Mouse (Mus musculus) heart, embryonic 10.5 days (tissue): Measurements from ENCODE around the gene Psmb11. TPM values are rescaled to one million over a fixed set of nuclear protein-coding genes. Genes with fewer than 3 reads are reported as not detected.
"Not testable (repeated sequence)": the region's sequence is repeated elsewhere in the genome, so short reads cannot be mapped to it uniquely, and the experiment has no call there.

Experiments
- DNase-seq: peaks from one replicate; pipeline ENCODE4 v3.0.0-alpha.2; 2017; ENCODE audit warnings: low spot score
- H3K27ac ChIP-seq: fragments of 300-500 bp; sonication (generic); 2 replicates; pipeline ENCODE4 v1.5.1; 2016; ENCODE audit warnings: mild to moderate bottlenecking
- H3K27me3 ChIP-seq: fragments of 300-500 bp; sonication (generic); 2 replicates; pipeline ENCODE4 v1.6.1; 2016; ENCODE audit warnings: mild to moderate bottlenecking; ENCODE audit not compliant: poor library complexity, insufficient read depth, severe bottlenecking
- H3K36me3 ChIP-seq: fragments of 300-500 bp; sonication (generic); 2 replicates; pipeline ENCODE4 v1.6.1; 2016; ENCODE audit warnings: mild to moderate bottlenecking, moderate library complexity
- H3K4me1 ChIP-seq: fragments of 300-500 bp; sonication (generic); 2 replicates; pipeline ENCODE4 v1.6.1; 2016; ENCODE audit warnings: mild to moderate bottlenecking
- H3K4me3 ChIP-seq: fragments of 300-500 bp; sonication (generic); 2 replicates; pipeline ENCODE4 v1.5.1; 2016; ENCODE audit warnings: mild to moderate bottlenecking, moderate library complexity
- H3K9me3 ChIP-seq: fragments of 300-500 bp; sonication (generic); 2 replicates; pipeline ENCODE4 v1.6.1; 2016; ENCODE audit warnings: mild to moderate bottlenecking, moderate library complexity
- WGBS: fragments of 180-500 bp; shearing (Covaris S2); methylation state at CpG from one replicate; pipeline ENCODE4 v1.1.7; 2016; 5-methylcytosine and 5-hydroxymethylcytosine counted together
- polyA plus RNA-seq: library from polyadenylated mRNA; unstranded; fragments of >200 nt; fragmentation: Nextera tagmentation; extraction: Ambion mirVana; gene quantifications from 2 replicates; pipeline ENCODE4 v1.2.1, GENCODE M21; 2016

The Psmb11 gene
- polyA plus RNA-seq, 1 experiment from 2014 or later, result not detected

- H3K27me3 ChIP-seq, result no peaks in the 10 kb centered on the region
- WGBS, result 82% methylated on average over 4 of the region's 4 CpGs
- no peaks in the 10 kb centered on the region for H3K9me3 ChIP-seq
- H3K36me3 ChIP-seq, result peaks cover 25% of the 10 kb centered on the region
- DNase-seq, result no peak
- peaks cover 9% of the 10 kb centered on the region for H3K4me1 ChIP-seq
- H3K4me3 ChIP-seq, result no peak overlapping the region
- H3K27ac ChIP-seq, result no peak overlapping the region
These were observed 12.0 kb upstream of the Psmb11 start for GRCm38 (mm10) chr14:54609245-54609644.

GRCm38 (mm10) chr14:54609962-54610361 is 11.3 kb upstream of the Psmb11 start:
- H3K36me3 ChIP-seq, result peaks cover 32% of the 10 kb centered on the region
- H3K9me3 ChIP-seq, result no peaks in the 10 kb centered on the region
- WGBS, result 71% methylated on average over 4 of the region's 4 CpGs
- DNase-seq, result no peak
- H3K27ac ChIP-seq, result no peak overlapping the region
- peaks cover 9% of the 10 kb centered on the region for H3K4me1 ChIP-seq
- no peak overlapping the region for H3K4me3 ChIP-seq
- H3K27me3 ChIP-seq, result no peaks in the 10 kb centered on the region

GRCm38 (mm10) chr14:54610648-54611047 is 10.6 kb upstream of the Psmb11 start:
- Histone ChIP-seq H3K27me3 (no peaks in the 10 kb centered on the region), H3K9me3 (no peaks in the 10 kb centered on the region), H3K4me1 (peaks cover 6% of the 10 kb centered on the region), H3K36me3 (peaks cover 39% of the 10 kb centered on the region), H3K27ac (no peak overlapping the region), H3K4me3 (no peak overlapping the region)
- DNase-seq, result no peak
- WGBS, result 75% methylated on average over 6 of the region's 6 CpGs

- WGBS, result 92% methylated on average over 15 of the region's 16 CpGs
- H3K4me3 ChIP-seq, DNase-seq, H3K27ac ChIP-seq, H3K9me3 ChIP-seq, H3K27me3 ChIP-seq: not testable (repeated sequence)
- H3K36me3 ChIP-seq, result peaks cover 48% of the 10 kb centered on the region
- H3K4me1 ChIP-seq, result peaks cover 11% of the 10 kb centered on the region; the same call in 1 of the 2 replicates
These were observed 7.1 kb upstream of the Psmb11 start for GRCm38 (mm10) chr14:54614130-54614529.

GRCm38 (mm10) chr14:54616226-54616825 is 4.9 kb upstream of the Psmb11 start:
- Histone ChIP-seq H3K27ac (no peak overlapping the region), H3K36me3 (peaks cover 44% of the 10 kb centered on the region), H3K27me3 (no peaks in the 10 kb centered on the region), H3K4me3 (no peak overlapping the region), H3K9me3 (no peaks in the 10 kb centered on the region), H3K4me1 (peaks cover 11% of the 10 kb centered on the region; the same call in 1 of the 2 replicates)
- DNase-seq, result no peak
- WGBS, result 91% methylated on average over 16 of the region's 16 CpGs

- H3K36me3 ChIP-seq, result peaks cover 38% of the 10 kb centered on the region
- peak overlapping the region; percentile 95 for H3K27ac ChIP-seq
- H3K4me1 ChIP-seq, result peaks cover 11% of the 10 kb centered on the region; the same call in 1 of the 2 replicates
- H3K27me3 ChIP-seq, result no peaks in the 10 kb centered on the region
- peak overlapping the region; percentile 92 for H3K4me3 ChIP-seq
- H3K9me3 ChIP-seq, result no peaks in the 10 kb centered on the region
- WGBS, result 2% methylated on average over 38 of the region's 38 CpGs
- DNase-seq, result no peak
These were observed 3.9 kb upstream of the Psmb11 start for GRCm38 (mm10) chr14:54617152-54617896.

- H3K9me3 ChIP-seq, result no peaks in the 10 kb centered on the region
- no peaks in the 10 kb centered on the region for H3K27me3 ChIP-seq
- peaks cover 33% of the 10 kb centered on the region for H3K36me3 ChIP-seq
- peak within 1 kb of the TSS; percentile 92 for H3K4me3 ChIP-seq
- peaks cover 11% of the 10 kb centered on the region; the same call in 1 of the 2 replicates for H3K4me1 ChIP-seq
- DNase-seq, result peak; percentile 96
- under 1% methylated on average over 25 of the region's 25 CpGs for WGBS
- peak within 1 kb of the TSS; percentile 95 for H3K27ac ChIP-seq
These were observed 3.3 kb upstream of the Psmb11 start, which contains the start of gene Psmb5 for GRCm38 (mm10) chr14:54617897-54618365. TSS of gene Psmb5 (minus strand) at chr14:54618022.

- 80% methylated on average over 6 of the region's 6 CpGs for WGBS
- H3K27ac ChIP-seq, result no peak overlapping the region
These were observed 2.1 kb downstream of the Psmb11 start for GRCm38 (mm10) chr14:54623334-54623733.

GRCm38 (mm10) chr14:54624976-54625375 is 3.7 kb downstream of the Psmb11 start:
- no peaks in the 10 kb centered on the region for H3K9me3 ChIP-seq
- DNase-seq, result no peak
- peaks cover 17% of the 10 kb centered on the region; the same call in 1 of the 2 replicates for H3K27me3 ChIP-seq
- H3K27ac ChIP-seq, result 0 out of 2 replicates have a peak overlapping the region, but pooled peaks have one; percentile 12
- H3K36me3 ChIP-seq, result 0 out of 2 replicates have a peak, but pooled peaks cover under 1% of the 10 kb centered on the region
- no peak overlapping the region for H3K4me3 ChIP-seq
- WGBS, result 67% methylated on average over 10 of the region's 10 CpGs
- H3K4me1 ChIP-seq, result 0 out of 2 replicates have a peak, but pooled peaks cover 5% of the 10 kb centered on the region

More at GRCm38 (mm10) chr14:54623334-54623733, 2.1 kb downstream of the Psmb11 start:
- Histone ChIP-seq H3K36me3 (no peaks in the 10 kb centered on the region), H3K27me3 (peaks cover 17% of the 10 kb centered on the region; the same call in 1 of the 2 replicates), H3K4me1 (0 out of 2 replicates have a peak, but pooled peaks cover 5% of the 10 kb centered on the region), H3K9me3 (no peaks in the 10 kb centered on the region), H3K4me3 (no peak overlapping the region)
- no peak for DNase-seq

GRCm38 (mm10) chr14:54628103-54628502 is 6.9 kb downstream of the Psmb11 start:
- peaks cover 32% of the 10 kb centered on the region for H3K36me3 ChIP-seq
- 63% methylated on average over 5 of the region's 5 CpGs for WGBS
- no peaks in the 10 kb centered on the region for H3K9me3 ChIP-seq
- H3K27me3 ChIP-seq, result peaks cover 17% of the 10 kb centered on the region; the same call in 1 of the 2 replicates
- no peak overlapping the region for H3K27ac ChIP-seq
- no peak for DNase-seq
- H3K4me1 ChIP-seq, result 0 out of 2 replicates have a peak, but pooled peaks cover 5% of the 10 kb centered on the region
- no peak overlapping the region for H3K4me3 ChIP-seq

- DNase-seq, result no peak
- H3K36me3 ChIP-seq, result peaks cover 48% of the 10 kb centered on the region
- WGBS, result 81% methylated on average over 2 of the region's 2 CpGs
These were observed 8.6 kb downstream of the Psmb11 start for GRCm38 (mm10) chr14:54629797-54630196.

GRCm38 (mm10) chr14:54630583-54631239 is 9.5 kb downstream of the Psmb11 start:
- H3K4me3 ChIP-seq, result no peak overlapping the region
- DNase-seq, result no peak
- peaks cover 5% of the 10 kb centered on the region; the same call in 1 of the 2 replicates for H3K27me3 ChIP-seq
- H3K9me3 ChIP-seq, result no peaks in the 10 kb centered on the region
- 87% methylated on average over 11 of the region's 11 CpGs for WGBS
- no peak overlapping the region for H3K27ac ChIP-seq
- H3K36me3 ChIP-seq, result peaks cover 51% of the 10 kb centered on the region
- H3K4me1 ChIP-seq, result no peaks in the 10 kb centered on the region

More at GRCm38 (mm10) chr14:54629797-54630196, 8.6 kb downstream of the Psmb11 start:
- H3K27ac ChIP-seq, result no peak overlapping the region
- peaks cover 14% of the 10 kb centered on the region; the same call in 1 of the 2 replicates for H3K27me3 ChIP-seq
- H3K4me3 ChIP-seq, result no peak overlapping the region
- no peaks in the 10 kb centered on the region for H3K9me3 ChIP-seq
- H3K4me1 ChIP-seq, result 0 out of 2 replicates have a peak, but pooled peaks cover 1% of the 10 kb centered on the region
